Mouse (Mus musculus): ENCODE data around the gene Skp2. TPM values are rescaled to one million over a fixed set of nuclear protein-coding genes. Genes with fewer than 3 reads are reported as not detected.
A peak's percentile ranks its signal among the peaks of the same experiment; 100 is the strongest.
"Not testable (repeated sequence)": the region's sequence is repeated elsewhere in the genome, so short reads cannot be mapped to it uniquely, and the experiment has no call there.

Skp2 gene
- 1 to 10 TPM; 2.0 to 2.6 TPM for total RNA-seq (2021)
- long read RNA-seq, experiment 1, full-length matches to known transcripts: 2 of 2 reads
- long read RNA-seq, experiment 1, partial matches to known transcripts: 0 of 2 reads
- long read RNA-seq, experiment 1, other reads (novel, unspliced or antisense): 0 of 2 reads
- long read RNA-seq, experiment 2, partial matches to known transcripts: 0 of 4 reads
- long read RNA-seq, experiment 2, other reads (novel, unspliced or antisense): 1 of 4 reads

GRCm38 (mm10) chr15:9155325-9155724 lies at the start of gene Skp2:
Gene Skp2, minus strand, starts transcription at chr15:9155425.
- intact Hi-C loops (cut with DNase I; ENCODE audit: low total_unique reads): no loop called here
- no peak for DNase-seq

DNA sequence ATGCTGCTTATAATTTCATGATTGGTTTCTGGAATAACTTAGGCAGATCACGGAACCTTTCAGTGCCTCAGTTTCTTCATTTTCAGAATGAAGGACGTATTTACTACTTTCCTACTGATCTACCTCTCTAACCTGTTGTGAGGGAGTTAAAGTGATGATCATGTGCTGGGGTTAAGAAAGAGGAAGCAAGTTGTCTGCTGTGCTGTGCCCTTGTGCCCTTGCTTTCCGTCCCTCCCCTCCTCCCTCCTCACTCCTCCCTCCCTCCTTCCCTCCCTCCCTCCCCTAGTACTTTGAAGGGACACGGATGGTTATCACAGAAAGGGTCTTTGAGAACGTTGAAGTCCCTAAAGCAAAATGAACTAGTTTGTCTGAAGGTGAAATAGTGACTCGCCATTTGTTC lies 43.2 kb upstream of the Skp2 start:
- DNase-seq: no peak
- intact Hi-C loops (cut with DNase I; ENCODE audit: low total_unique reads): no loop called here

- DNase-seq; intact Hi-C loops (cut with DNase I; ENCODE audit: low total_unique reads): not testable (repeated sequence)
Observed at GRCm38 (mm10) chr15:9192685-9193084, 37.5 kb upstream of the Skp2 start.

DNA sequence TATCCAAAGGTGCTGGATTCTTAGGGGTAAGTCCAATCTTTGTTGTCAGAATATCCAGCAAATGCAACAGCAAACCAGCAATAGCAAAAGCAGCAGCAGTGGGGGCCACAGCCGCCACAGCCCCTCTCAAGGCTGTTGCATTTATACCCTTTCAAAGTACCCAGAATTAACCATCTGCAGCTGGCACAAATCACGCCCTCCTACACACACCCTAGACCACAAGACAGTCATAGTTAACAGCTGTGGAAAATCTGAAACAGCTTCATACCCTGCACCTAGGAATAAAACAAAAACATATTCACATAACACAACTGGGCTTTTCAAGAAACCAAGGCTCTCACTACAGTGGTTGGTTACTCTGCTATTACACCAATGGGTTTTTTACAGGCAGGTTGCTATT lies 34.6 kb upstream of the Skp2 start:
- no peak for DNase-seq
- intact Hi-C loops (cut with DNase I; ENCODE audit: low total_unique reads): no loop called here

- intact Hi-C loops (cut with DNase I; ENCODE audit: low total_unique reads): no loop called here
- no peak for DNase-seq
Observed at GRCm38 (mm10) chr15:9183995-9184394, 28.8 kb upstream of the Skp2 start.

GRCm38 (mm10) chr15:9177038-9177437 lies 21.8 kb upstream of the Skp2 start:
- intact Hi-C loops (cut with DNase I; ENCODE audit: low total_unique reads): no loop called here

DNA sequence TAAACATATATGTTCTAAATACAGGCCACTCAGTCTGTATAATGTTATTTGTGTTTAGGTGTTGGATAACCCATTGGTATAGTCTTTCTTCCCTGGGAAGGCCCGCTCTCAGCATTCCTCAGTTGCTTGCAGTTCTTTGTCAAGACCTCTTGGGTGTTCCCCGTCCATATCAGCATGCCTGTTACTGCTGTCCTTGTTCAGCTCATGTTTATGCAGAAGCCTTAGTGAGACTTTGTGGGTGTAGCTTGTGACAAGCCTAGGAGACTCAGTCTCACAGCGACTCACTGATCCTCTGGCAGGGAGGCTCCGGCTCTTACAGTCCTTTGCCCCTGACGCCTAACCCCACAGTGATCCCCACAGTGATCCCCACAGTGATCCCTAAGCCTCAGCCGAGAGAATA lies 8.9 kb upstream of the Skp2 start:
- intact Hi-C loops (cut with DNase I; ENCODE audit: low total_unique reads): no loop called here
- DNase-seq: no peak

More at GRCm38 (mm10) chr15:9177038-9177437, 21.8 kb upstream of the Skp2 start:
- DNase-seq: no peak

- intact Hi-C loops (cut with DNase I; ENCODE audit: low total_unique reads): no loop called here
- no peak for DNase-seq
Observed at GRCm38 (mm10) chr15:9162557-9163070, 7.4 kb upstream of the Skp2 start.

DNA sequence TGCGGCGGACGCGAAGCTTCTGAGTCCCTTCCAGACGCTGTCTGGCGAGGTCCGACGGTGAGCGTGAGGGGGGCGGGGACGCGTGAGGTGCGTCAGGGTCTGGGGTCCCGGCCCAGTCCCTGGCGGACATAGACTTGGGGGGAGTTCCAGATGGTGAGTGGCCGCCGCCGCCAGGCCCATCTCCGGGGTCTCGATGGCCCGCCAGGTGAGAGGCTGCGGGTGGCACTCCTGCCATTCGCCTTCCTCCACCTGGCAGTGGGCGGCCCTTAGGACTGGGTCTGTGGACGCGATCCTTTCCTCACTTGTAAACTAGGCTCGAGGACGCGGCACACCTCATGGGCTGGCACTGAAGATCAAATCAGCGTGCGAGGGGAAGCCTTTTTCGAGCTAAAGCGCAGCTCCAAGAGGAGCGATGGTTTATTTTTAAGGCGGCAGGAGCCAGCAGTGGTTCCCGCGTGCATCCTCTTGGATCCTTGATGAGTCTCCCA lies 14.5 kb downstream of the Skp2 start:
- intact Hi-C loops (cut with DNase I; ENCODE audit: low total_unique reads): no loop called here
- peak; percentile 34 for DNase-seq

DNA sequence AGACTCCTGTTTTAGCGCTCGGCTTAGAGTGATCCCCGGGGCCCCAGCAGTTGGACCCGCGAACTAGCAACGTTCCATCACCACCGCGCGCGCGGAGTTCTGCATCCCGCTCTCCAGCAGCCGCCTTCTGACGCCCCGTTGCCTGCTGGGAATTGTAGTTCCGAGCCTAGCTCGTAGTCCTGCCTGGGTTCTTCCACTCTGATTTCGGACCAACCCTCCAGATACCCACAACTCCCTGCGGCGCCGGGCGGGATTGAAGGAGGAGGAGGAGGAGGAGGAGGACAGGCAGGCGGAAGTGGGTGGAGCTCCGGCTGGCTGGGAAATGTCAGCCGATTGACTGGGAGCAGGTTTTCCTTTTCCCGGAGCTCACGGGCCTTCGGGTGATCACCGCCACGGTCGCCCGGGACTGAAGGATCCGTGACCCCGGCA lies 15.0 kb downstream of the Skp2 start, which contains the start of gene Lmbrd2:
TSS of gene Lmbrd2 (plus strand) at position 299 of the 429 bp plus-strand sequence.
- intact Hi-C loops (cut with DNase I; ENCODE audit: low total_unique reads): no loop called here
- peak; percentile 97 for DNase-seq

GRCm38 (mm10) chr15:9139447-9139846 lies 15.8 kb downstream of the Skp2 start:
- intact Hi-C loops (cut with DNase I; ENCODE audit: low total_unique reads): no loop called here
- DNase-seq: no peak

DNA sequence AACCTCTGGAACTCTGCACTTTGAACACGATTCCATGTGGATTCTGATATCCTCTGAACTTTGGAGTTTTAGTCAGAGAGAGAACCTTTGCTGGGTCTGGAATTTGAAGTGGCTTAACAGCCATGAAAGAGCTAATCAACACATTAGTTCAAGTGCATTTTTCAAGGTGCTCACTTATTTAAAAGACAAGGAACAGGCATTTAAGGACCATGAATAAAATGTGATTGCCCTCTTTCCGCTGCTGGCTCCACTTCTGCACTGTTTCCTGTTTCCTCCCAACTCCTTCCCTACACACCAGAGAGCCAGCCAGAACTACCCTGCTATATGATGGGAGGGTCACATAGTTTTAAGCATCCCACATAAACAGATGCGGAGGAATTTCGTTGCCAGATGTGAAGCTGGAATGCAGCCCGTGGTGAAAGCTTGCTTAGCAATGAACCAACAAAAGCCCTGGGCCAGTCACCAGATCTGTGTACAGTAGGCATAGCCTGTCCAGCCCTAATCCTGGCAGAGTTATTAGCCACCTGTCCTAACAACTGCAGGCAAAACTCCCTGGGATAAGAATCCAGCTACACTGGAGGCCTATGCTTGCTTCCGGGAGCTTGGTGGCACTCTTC lies 20.2 kb downstream of the Skp2 start:
- peak; percentile 59 for DNase-seq
- intact Hi-C loops (cut with DNase I; ENCODE audit: low total_unique reads): no loop called here

DNA sequence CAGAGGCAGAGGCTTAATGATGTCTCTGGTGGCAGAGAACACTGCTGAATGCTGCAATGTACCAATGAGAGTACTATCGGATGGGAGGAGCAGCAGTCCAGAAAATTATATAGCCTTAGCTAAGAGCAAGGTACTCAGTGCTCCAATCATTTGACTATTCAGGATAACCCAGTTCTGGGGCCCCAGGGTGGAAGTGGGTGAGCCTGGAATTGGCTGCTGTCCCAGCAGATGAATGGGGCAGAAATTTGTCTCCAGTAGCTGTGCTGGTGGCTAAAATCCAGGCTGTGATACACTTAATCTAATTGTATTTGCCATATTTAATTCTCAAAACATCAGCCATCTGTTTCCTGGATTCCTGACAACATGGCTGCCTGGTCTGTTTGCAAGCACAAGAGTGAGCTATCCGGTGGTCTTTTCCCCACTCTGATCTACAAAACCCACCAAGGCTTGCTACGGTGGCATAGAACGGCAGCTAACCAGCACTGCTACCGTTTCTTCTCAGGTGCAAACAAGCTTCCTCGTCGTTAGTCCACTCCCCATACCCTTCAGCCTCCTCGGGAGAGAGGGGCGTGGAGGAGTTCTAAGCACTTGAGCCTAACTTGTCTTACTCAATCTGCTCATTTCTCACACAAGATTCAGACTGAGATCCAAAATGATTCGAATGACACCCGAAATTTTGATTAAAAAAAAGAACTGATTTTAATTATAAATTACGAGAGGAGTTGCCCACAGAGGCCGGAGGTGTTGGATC lies 22.4 kb downstream of the Skp2 start:
- peak; percentile 25 for DNase-seq
- intact Hi-C loops (cut with DNase I; ENCODE audit: low total_unique reads): no loop called here

DNA sequence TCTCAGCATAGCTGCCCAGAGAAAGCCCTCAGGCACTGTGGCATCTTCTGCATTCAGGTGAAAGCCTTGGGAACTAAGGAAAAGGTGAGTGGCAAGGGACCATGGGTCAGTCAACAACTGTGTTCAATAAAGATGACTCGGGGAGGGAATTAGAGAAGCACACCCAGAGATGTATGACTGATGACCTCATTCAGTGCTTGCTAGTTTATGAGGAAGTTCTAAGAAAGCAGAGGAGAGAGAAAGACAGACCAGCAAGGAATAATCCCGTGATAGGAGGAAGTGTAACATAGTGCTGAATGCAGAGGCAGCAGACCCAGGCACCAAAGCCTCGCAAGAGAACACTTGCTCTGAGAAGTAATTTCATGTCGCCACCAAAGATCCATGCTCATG lies 23.7 kb downstream of the Skp2 start:
- intact Hi-C loops (cut with DNase I; ENCODE audit: low total_unique reads): no loop called here
- DNase-seq: no peak

GRCm38 (mm10) chr15:9130772-9131498 lies 24.3 kb downstream of the Skp2 start:
- no peak for DNase-seq
- intact Hi-C loops (cut with DNase I; ENCODE audit: low total_unique reads): no loop called here

GRCm38 (mm10) chr15:9127051-9127791 lies 28.0 kb downstream of the Skp2 start:
- intact Hi-C loops (cut with DNase I; ENCODE audit: low total_unique reads): no loop called here
- DNase-seq: no peak

DNA sequence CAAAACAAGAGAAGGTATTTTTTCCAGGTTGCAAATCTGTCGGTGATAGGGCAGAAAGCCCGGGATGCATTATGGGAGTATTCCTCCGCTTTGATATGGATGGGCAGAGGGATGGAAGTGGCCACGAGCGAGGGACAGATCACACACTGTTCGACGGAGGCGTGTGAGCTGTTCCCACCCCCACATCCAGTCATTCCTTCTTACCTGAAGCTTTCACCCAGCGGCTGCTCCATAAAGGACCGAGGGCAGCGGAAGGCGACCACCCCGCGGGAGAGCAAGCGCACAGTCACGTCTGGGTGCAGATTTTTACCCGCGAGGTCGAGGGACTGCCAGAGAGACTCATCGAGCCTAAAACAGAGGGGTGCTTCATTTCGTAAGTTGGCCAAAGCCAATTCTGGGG lies 30.4 kb downstream of the Skp2 start:
- intact Hi-C loops (cut with DNase I; ENCODE audit: low total_unique reads): no loop called here
- DNase-seq: no peak

DNA sequence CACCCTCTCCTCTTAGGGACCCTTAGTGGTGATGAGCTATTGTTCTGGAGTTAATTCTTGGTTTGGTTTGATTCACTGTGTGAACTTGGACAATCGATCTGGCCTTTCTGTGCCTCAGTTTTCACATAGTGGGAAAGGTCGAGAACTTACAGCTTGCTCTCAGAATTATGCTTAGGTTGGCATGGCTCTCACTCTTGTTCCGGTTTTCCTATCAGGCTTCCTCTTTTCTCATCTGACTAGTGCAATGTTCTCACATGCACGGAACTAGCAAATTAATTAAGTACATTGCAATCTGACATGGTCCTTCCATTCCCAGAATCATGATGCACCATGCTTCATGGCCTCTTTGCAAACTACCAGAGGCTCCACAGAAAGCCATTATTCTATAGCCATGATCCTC lies 32.2 kb downstream of the Skp2 start:
- no peak for DNase-seq
- intact Hi-C loops (cut with DNase I; ENCODE audit: low total_unique reads): no loop called here

DNA sequence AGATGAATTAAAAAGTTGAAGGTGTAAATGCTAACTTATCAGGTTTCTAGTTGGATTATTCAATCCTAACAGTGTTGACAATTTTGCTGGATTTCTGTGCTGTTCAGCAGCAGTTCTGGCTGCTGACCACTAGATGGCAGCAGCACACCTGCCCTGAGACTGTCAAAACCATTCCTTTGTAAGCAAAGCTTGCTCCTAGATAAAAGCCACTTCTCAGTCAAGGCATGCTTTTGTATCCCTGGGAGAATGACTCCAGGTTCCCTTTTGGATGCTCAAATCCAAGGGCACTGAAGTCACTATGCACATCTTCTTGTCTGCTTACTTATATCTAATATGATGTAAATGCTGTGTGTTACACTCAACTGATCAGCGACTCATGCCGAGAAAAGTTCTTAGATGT lies 35.1 kb downstream of the Skp2 start:
- intact Hi-C loops (cut with DNase I; ENCODE audit: low total_unique reads): no loop called here
- DNase-seq: no peak

Measured in gastrocnemius, postnatal 14 days (tissue).